Mouse (Mus musculus): ENCODE measurements around the gene Pip5k1c.

DNA sequence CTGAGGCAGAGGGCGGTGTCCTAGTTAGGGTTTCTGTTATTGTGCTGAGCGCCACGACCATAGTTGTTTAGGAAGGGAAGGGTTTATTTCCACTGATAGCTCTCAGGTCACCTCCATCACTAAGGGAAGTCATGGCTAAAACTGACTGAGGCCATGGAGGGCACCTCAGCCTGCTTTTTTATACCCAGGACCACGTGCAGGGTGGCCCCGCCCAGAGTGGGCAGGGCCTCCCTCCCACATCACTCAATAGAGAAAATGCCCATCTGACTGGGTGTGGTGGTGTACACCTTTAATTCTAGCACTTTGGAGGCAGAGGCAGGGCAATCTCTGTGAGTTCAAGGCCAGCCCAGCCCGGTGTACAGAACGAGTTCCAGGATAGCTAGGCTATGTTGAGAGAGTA is 21.4 kb downstream of the Pip5k1c start:
- TF ChIP-seq CTCF (IDR thresholded peaks at IDR 0.05; ENCODE audit: low read depth) (no peak), EP300 (IDR thresholded peaks at IDR 0.05; ENCODE audit: low read depth) (no peak)

All from heart, postnatal 0 days (tissue).